Mouse (Mus musculus) testis, adult 2 months (tissue): ENCODE measurements around the gene Mllt3. TPM values are rescaled to one million over a fixed set of nuclear protein-coding genes. Genes with fewer than 3 reads are reported as not detected.

ENCODE experiments used
- H3K27ac ChIP-seq: fragments of 200-500 bp; 2 replicates; pipeline ENCODE4 v1.5.1; 2012; ENCODE audit warnings: low read depth, low read length; ENCODE audit not compliant: control insufficient read depth, insufficient read depth
- H3K27me3 ChIP-seq: fragments of 200-500 bp; 2 replicates; pipeline ENCODE4 v1.6.1; 2012; ENCODE audit warnings: mild to moderate bottlenecking, low read length, moderate library complexity; ENCODE audit not compliant: control insufficient read depth, insufficient read depth
- H3K36me3 ChIP-seq: fragments of 200-500 bp; 2 replicates; pipeline ENCODE4 v1.6.1; 2012; ENCODE audit warnings: mild to moderate bottlenecking, low read length; ENCODE audit not compliant: control insufficient read depth, insufficient read depth
- H3K4me1 ChIP-seq: fragments of 200-500 bp; 2 replicates; pipeline ENCODE4 v1.6.1; 2012; ENCODE audit warnings: low read length; ENCODE audit not compliant: control insufficient read depth, insufficient read depth
- H3K4me3 ChIP-seq: fragments of 200-500 bp; 2 replicates; pipeline ENCODE4 v1.5.1; 2012; ENCODE audit warnings: low read depth, mild to moderate bottlenecking, low read length, moderate library complexity, mixed read lengths; ENCODE audit not compliant: control insufficient read depth
- CTCF ChIP-seq: fragments of 200-500 bp; IDR thresholded peaks from 2 replicates; pipeline ENCODE4 v1.5.1; 2012; ENCODE audit warnings: low read depth, mild to moderate bottlenecking, inconsistent platforms, low read length, moderate library complexity; ENCODE audit not compliant: control insufficient read depth, insufficient read depth, insufficient replicate concordance
- POLR2A ChIP-seq: fragments of 200-500 bp; IDR thresholded peaks from 2 replicates; pipeline ENCODE4 v1.6.1; 2012; ENCODE audit warnings: low read depth, mild to moderate bottlenecking, inconsistent platforms, low read length, moderate library complexity; ENCODE audit not compliant: control insufficient read depth
- polyA plus RNA-seq: library from polyadenylated mRNA; depleted of rRNA; stranded (reverse); fragments of >200 nt; gene quantifications from 2 replicates; pipeline ENCODE4 v1.2.3, GENCODE M21; 2012

Mllt3 gene
- polyA plus RNA-seq, 1 experiment = 8.4 TPM

DNA sequence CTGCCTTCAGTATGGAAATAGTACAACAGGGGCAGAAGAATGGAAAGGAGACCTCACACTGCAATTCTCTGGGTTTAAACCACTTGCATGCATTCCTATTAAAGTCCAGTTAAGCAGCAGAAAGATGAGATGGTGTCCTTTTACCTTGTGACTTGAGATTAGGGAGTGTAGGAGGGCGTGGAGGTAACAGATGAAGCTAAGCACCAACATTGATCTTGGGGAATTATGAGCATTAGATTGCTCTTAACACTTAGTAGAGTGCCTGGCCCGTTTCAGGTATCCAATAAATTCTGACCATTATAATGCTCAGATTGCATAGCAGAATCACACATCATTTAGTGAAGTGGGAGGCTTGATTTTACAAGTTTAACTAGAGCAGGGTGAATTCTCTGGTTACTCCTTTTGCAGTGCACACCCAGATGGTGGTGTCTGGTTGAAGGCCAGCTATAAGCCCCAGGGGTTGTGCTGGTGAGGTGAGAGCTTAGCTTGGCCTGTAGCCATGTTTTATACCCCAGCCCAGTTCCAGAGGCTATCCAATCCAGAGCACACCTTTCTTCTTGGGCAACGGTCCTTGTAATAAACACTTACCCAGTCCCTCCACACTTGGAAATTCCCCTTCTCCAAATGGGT lies 288.0 kb downstream of the Mllt3 start:
- H3K27ac ChIP-seq = no peak overlapping the region
- H3K36me3 ChIP-seq = no peaks in the 10 kb centered on the region
- H3K27me3 ChIP-seq = no peaks in the 10 kb centered on the region
- no peak for TF ChIP-seq POLR2A
- no peak for TF ChIP-seq CTCF
- no peak overlapping the region for H3K4me3 ChIP-seq
- H3K4me1 ChIP-seq = no peaks in the 10 kb centered on the region

DNA sequence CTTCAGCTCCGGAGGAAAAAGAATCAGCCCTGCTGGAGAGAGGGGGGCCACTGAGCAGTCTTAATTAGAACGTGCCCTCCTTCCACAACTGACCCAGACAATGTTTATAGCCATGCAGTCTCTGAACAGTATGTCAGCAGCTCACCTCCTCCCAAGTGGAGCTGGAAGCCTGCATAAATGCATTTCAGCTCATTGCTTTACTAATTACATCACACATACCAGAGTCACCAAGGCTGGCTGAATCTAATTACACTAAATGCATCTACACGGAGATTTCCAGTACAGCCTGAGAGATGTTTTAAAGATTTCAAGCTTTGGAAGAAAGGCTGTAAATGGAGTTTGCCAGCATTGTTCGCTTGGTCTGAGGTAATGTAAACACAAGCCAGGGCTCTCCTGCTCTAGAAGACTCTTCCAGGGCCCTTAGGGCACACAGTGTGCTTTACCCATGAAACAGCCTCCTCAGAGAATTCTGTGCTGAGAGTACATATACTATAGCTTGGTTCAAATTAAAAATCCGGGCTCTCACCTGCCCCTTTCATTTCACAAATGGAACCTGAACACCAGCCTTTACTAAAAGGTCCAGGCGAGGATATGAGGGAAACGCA lies 293.5 kb downstream of the Mllt3 start:
- H3K4me3 ChIP-seq = no peak overlapping the region
- no peaks in the 10 kb centered on the region for H3K36me3 ChIP-seq
- H3K4me1 ChIP-seq = no peaks in the 10 kb centered on the region
- no peak overlapping the region for H3K27ac ChIP-seq
- no peaks in the 10 kb centered on the region for H3K27me3 ChIP-seq
- no peak for TF ChIP-seq POLR2A
- TF ChIP-seq CTCF = no peak

DNA sequence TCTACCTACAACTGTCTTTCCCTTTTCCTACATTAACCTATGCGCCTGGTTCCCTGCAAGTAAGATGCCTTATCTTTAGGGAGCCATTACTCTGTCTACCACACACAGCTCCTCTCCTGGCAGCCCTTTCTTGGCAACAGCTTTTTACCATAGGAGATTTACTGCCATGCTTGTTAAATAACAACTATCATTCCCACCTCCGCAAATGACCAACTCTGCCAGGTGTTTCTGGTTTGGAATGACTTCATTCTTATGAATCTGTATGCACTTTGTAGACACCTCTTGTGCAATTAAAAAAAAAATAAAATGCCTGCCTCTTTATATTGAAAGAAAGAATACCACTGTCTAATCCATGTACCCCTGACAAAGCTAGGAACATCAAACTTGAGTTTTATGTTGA lies 294.1 kb downstream of the Mllt3 start:
- Histone ChIP-seq H3K4me3 (no peak overlapping the region), H3K4me1 (no peaks in the 10 kb centered on the region), H3K36me3 (no peaks in the 10 kb centered on the region), H3K27ac (no peak overlapping the region), H3K27me3 (no peaks in the 10 kb centered on the region)
- TF ChIP-seq POLR2A (no peak), CTCF (no peak)

DNA sequence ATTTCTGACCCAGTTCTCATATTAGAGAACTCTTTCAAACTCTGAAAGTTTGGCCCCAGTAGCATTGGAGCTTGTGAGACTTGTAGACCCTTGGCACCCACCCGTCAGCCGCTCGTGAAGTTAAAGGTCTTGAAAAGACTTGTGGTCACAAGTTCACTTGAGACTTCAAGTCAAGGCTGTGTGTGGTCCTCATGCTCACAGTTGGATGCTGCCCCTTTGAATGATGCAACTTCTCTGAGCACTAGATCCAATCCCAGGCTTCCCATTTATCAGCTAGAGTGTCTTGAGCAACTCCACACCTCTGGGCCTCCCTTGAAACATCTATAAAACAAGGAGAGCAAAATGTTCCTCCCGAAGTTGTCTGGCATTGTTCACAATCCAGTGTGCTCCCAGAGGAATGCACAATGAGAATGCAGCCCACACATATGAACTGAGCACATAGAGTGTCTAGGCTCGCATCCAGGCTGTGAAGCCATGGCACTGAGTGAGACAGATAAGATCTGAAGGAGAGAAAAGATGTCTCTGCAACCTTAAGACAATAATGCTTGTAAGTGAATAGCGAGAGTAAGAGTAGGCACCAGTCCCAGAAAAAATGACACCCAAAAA lies 295.9 kb downstream of the Mllt3 start:
- Histone ChIP-seq H3K27ac (no peak overlapping the region), H3K36me3 (no peaks in the 10 kb centered on the region)
- TF ChIP-seq CTCF (no peak), POLR2A (no peak)

DNA sequence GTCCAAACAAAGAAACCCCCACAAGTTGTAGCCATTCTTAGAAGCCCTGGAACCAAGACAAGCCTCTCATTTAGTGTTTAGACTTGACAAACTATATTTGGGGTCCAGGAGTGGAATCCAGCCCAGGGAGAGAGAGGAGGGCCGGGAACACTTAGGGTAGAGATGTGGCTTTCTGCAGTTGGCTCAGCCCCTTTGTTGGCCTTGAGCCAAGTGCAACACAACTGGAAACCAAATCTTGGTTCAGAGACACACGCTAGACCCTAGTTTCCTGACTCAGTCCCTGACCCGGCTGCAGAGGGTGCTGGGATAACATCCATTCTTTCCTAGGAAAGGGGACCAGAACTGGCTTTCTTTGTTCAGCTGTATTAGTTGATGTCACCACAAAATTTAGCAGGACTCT lies 296.4 kb downstream of the Mllt3 start:
- Histone ChIP-seq H3K27me3 (no peaks in the 10 kb centered on the region), H3K36me3 (no peaks in the 10 kb centered on the region), H3K27ac (no peak overlapping the region), H3K4me3 (no peak overlapping the region), H3K4me1 (no peaks in the 10 kb centered on the region)
- TF ChIP-seq POLR2A = no peak
- no peak for TF ChIP-seq CTCF

More for the DNA sequence above, 295.9 kb downstream of the Mllt3 start:
- Histone ChIP-seq H3K4me3 (no peak overlapping the region), H3K27me3 (no peaks in the 10 kb centered on the region), H3K4me1 (no peaks in the 10 kb centered on the region)

DNA sequence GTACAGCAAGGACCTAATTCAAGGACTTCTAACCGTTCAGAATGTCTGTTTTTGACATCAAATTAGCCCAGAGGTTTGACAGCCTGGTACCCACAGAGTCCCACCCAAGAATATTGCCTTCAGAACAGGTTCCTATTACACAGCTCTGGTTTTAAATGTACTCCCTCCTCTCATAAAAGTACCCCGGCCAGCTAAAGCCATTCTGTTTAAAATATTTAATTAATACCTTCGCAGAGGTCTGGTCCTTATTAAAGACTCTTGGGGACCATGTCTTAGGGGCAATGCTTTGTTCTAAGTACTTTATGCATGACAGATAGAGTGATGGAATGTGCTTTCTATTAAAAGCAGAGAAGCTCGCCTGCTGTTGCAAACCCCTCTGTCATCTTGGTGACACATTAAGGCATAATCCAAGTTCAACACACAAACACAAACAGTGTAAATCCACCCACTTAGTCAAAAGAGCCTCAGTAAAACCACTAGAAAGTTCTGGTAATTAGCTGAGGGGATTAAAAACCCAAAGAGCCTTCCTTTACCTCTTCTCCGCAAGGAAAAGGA lies 302.0 kb downstream of the Mllt3 start:
- no peak overlapping the region for H3K4me3 ChIP-seq
- no peaks in the 10 kb centered on the region for H3K4me1 ChIP-seq
- no peak overlapping the region for H3K27ac ChIP-seq
- H3K36me3 ChIP-seq = no peaks in the 10 kb centered on the region
- no peaks in the 10 kb centered on the region for H3K27me3 ChIP-seq
- TF ChIP-seq POLR2A = no peak
- no peak for TF ChIP-seq CTCF

DNA sequence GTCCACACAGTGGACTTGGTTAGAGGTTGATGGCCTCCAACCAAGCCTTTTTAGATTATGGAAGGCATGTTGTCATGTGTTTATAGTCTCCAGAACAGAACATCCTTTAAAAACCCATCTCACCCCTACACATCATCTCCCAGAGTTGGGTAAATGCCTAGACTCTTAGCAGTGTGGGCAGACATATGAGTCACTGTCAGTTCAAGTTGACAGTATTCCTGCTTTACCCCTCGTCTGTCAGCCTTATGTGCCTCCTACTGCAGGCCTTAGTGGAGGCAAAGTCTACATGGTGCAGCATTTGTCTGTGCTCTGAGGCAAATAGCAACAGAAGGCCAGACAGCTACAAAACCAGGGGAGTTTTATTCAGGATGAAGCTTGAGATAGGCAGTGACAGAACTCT lies 304.6 kb downstream of the Mllt3 start:
- Histone ChIP-seq H3K27me3 (no peaks in the 10 kb centered on the region), H3K4me1 (no peaks in the 10 kb centered on the region), H3K27ac (no peak overlapping the region), H3K36me3 (no peaks in the 10 kb centered on the region), H3K4me3 (no peak overlapping the region)
- no peak for TF ChIP-seq POLR2A
- no peak for TF ChIP-seq CTCF
